Mouse (Mus musculus): ENCODE measurements around the gene Aebp1. TPM values are rescaled to one million over a fixed set of nuclear protein-coding genes. Genes with fewer than 3 reads are reported as not detected.
A peak's percentile ranks its signal among the peaks of the same experiment; 100 is the strongest.

Gene Aebp1
- polyA plus RNA-seq, 1 experiment = 22.9 TPM

DNA sequence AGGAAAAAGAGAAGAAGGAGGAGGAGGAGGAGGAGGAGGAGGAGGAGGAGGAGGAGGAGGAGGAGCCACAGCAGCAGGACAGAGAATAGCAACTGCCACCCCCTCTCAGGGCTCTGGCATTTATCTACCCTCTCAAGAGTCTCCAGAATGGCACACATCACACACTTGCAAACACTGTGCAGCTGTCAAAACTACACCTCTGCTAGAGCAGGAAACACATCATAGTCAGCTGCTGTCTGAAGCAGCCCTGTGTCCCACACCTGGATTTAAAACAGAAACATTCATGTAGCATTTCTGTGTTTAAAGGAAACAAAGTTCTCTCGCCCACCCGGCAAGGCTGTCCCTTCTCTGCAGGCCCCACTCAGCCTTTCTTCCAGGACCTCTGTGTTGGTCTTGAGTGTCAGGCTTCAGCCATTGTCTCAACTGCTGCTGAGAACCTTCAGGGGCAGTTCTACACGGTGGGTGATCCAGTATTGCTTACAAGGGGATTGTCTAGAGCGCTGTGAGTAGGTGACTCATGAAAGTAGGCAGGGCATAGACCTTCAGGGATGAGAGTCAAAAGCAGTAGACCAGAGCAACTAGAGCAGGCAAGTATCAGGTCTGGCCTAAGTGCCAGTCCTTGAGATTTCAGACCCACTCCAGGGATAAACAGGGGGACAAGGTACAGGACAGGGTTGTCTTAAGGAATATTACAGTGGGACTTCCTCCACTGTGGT is 10.6 kb upstream of the Aebp1 start:
- 37% methylated on average over 4 of the region's 4 CpGs for WGBS
- peak overlapping the region; percentile 100 for H3K27ac ChIP-seq (ENCODE audit: control insufficient read depth, insufficient read depth, low read length)

DNA sequence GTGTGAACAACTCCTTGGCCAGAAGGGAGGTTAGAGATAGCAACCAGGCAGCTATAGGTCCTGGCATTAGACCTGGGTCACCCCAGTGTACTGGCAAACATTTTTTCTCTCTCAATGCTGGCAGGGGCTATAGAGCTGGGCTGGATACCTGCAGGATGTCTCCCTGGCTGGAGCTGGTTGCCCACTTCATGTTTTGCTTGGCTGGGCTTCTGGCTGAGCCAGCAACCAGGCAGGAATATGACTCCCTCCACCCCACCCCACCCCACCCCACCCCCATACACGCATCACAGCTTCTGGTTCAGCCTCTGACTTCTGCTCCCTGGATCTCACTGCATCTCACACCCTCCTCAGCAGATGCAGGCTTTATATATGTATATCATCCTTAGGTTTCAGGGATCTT is 9.4 kb upstream of the Aebp1 start:
- DNase-seq = no peak
- no peaks in the 10 kb centered on the region for H3K27me3 ChIP-seq (ENCODE audit: control insufficient read depth, insufficient read depth, low read length)
- WGBS = 89% methylated on average over 1 of the region's 1 CpGs
- H3K36me3 ChIP-seq (ENCODE audit: control insufficient read depth, insufficient read depth, low read length) = no peaks in the 10 kb centered on the region
- H3K27ac ChIP-seq (ENCODE audit: control insufficient read depth, insufficient read depth, low read length) = peak overlapping the region; percentile 100
- H3K4me3 ChIP-seq (ENCODE audit: control insufficient read depth, insufficient read depth, low read length) = no peak overlapping the region
- TF ChIP-seq CTCF (IDR thresholded peaks at IDR 0.05; ENCODE audit: borderline replicate concordance, control insufficient read depth, extremely low read depth, insufficient read depth, low read length, poor library complexity) (no peak), POLR2A (IDR thresholded peaks at IDR 0.05; ENCODE audit: control insufficient read depth, extremely low read depth, insufficient read depth, low read length, poor library complexity) (no peak)
- peaks cover 37% of the 10 kb centered on the region for H3K4me1 ChIP-seq (replicated peaks; ENCODE audit: control insufficient read depth, insufficient read depth, low read length)

More for the DNA sequence above, 10.6 kb upstream of the Aebp1 start:
- Histone ChIP-seq H3K4me1 (replicated peaks; ENCODE audit: control insufficient read depth, insufficient read depth, low read length) (peaks cover 39% of the 10 kb centered on the region), H3K4me3 (ENCODE audit: control insufficient read depth, insufficient read depth, low read length) (no peak overlapping the region), H3K27me3 (ENCODE audit: control insufficient read depth, insufficient read depth, low read length) (no peaks in the 10 kb centered on the region), H3K36me3 (ENCODE audit: control insufficient read depth, insufficient read depth, low read length) (no peaks in the 10 kb centered on the region)
- peak; percentile 53 for DNase-seq
- TF ChIP-seq CTCF (IDR thresholded peaks at IDR 0.05; ENCODE audit: borderline replicate concordance, control insufficient read depth, extremely low read depth, insufficient read depth, low read length, poor library complexity) (no peak), POLR2A (IDR thresholded peaks at IDR 0.05; ENCODE audit: control insufficient read depth, extremely low read depth, insufficient read depth, low read length, poor library complexity) (no peak)

DNA sequence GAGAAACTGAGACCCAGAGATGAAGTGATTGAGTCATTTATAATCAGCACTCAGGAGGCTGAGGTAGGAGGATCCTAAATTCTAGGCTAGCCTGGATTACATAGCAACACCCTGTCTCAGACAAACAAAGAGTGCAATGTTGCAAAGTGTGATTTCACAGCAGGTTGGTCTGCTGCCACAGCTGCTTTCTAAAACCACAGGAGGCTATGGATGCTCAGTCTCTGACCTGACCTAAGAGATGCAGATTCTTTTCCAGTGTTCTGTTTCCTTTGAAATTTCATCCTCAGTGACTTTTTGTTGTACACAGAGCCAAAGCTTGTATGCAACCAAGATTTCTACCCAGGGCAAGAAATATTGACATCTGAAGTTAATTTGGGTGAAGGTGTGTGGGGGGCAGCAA is 6.3 kb upstream of the Aebp1 start:
- Histone ChIP-seq H3K4me3 (ENCODE audit: control insufficient read depth, insufficient read depth, low read length) (no peak overlapping the region), H3K27ac (ENCODE audit: control insufficient read depth, insufficient read depth, low read length) (no peak overlapping the region), H3K36me3 (ENCODE audit: control insufficient read depth, insufficient read depth, low read length) (no peaks in the 10 kb centered on the region), H3K27me3 (ENCODE audit: control insufficient read depth, insufficient read depth, low read length) (no peaks in the 10 kb centered on the region; the same call in 1 of the 2 replicates), H3K4me1 (replicated peaks; ENCODE audit: control insufficient read depth, insufficient read depth, low read length) (peaks cover 19% of the 10 kb centered on the region)
- DNase-seq = no peak
- TF ChIP-seq POLR2A (IDR thresholded peaks at IDR 0.05; ENCODE audit: control insufficient read depth, extremely low read depth, insufficient read depth, low read length, poor library complexity) (no peak), CTCF (IDR thresholded peaks at IDR 0.05; ENCODE audit: borderline replicate concordance, control insufficient read depth, extremely low read depth, insufficient read depth, low read length, poor library complexity) (no peak)

DNA sequence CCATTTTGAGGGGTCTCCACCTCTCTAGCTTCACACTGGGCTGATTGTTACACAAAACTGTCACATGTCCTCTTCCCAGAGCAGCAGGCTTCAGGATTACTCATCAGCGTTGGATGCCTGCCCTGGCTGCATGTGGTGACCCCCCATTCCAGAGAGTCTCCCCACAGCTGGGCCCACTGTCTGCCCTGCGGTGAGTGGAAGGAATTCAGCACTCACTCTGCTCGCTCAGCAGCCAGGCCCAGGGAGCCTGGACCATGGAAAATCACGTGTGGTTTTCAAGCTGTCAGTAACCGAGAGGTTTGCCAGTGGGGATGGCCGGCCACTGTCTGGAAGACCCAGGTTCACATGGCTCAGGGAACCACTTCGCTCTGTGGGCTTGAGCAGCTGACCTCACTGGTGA is 5.8 kb upstream of the Aebp1 start:
- Histone ChIP-seq H3K27ac (ENCODE audit: control insufficient read depth, insufficient read depth, low read length) (no peak overlapping the region), H3K27me3 (ENCODE audit: control insufficient read depth, insufficient read depth, low read length) (no peaks in the 10 kb centered on the region; the same call in 1 of the 2 replicates), H3K36me3 (ENCODE audit: control insufficient read depth, insufficient read depth, low read length) (no peaks in the 10 kb centered on the region), H3K4me3 (ENCODE audit: control insufficient read depth, insufficient read depth, low read length) (no peak overlapping the region), H3K4me1 (replicated peaks; ENCODE audit: control insufficient read depth, insufficient read depth, low read length) (peaks cover 15% of the 10 kb centered on the region)
- no peak for DNase-seq
- 82% methylated on average over 7 of the region's 7 CpGs for WGBS
- TF ChIP-seq POLR2A (IDR thresholded peaks at IDR 0.05; ENCODE audit: control insufficient read depth, extremely low read depth, insufficient read depth, low read length, poor library complexity) (no peak), CTCF (IDR thresholded peaks at IDR 0.05; ENCODE audit: borderline replicate concordance, control insufficient read depth, extremely low read depth, insufficient read depth, low read length, poor library complexity) (no peak)

DNA sequence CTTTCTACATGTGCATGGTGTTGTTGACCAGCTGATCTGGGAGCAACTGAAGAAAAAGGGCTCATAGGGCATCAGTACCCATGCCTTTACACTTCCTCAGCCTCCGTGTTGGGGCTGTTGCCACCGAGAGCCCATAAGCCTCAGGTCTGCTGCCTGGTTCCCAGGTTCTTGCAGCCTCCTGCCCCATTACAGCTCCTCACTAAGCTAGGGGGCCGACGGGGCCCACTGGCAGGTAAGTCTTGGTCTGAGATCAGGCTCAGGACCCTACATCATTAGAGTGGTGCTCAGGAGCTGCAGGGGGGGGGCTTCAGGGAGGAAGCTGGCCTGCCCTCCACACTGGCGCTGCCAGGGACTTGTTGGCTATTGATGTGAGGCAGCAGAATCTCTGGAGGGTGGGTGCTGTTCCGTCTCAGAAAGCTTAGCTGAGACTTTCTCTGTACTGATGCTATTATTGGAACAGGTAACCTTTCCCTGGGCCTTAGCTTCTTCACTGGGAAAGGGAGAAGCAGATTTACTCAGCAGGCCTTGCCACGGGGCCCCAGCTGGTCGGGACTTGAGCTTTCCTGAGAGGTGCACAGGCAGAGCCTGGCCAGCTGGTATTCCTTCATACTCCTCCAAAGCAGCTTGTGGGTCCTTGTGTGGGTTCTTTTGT is 5.1 kb upstream of the Aebp1 start:
- Histone ChIP-seq H3K36me3 (ENCODE audit: control insufficient read depth, insufficient read depth, low read length) (no peaks in the 10 kb centered on the region), H3K27me3 (ENCODE audit: control insufficient read depth, insufficient read depth, low read length) (peaks cover 6% of the 10 kb centered on the region), H3K4me3 (ENCODE audit: control insufficient read depth, insufficient read depth, low read length) (no peak overlapping the region), H3K27ac (ENCODE audit: control insufficient read depth, insufficient read depth, low read length) (no peak overlapping the region), H3K4me1 (replicated peaks; ENCODE audit: control insufficient read depth, insufficient read depth, low read length) (peaks cover 12% of the 10 kb centered on the region)
- 91% methylated on average over 8 of the region's 8 CpGs for WGBS
- no peak for DNase-seq
- TF ChIP-seq CTCF (IDR thresholded peaks at IDR 0.05; ENCODE audit: borderline replicate concordance, control insufficient read depth, extremely low read depth, insufficient read depth, low read length, poor library complexity) (no peak), POLR2A (IDR thresholded peaks at IDR 0.05; ENCODE audit: control insufficient read depth, extremely low read depth, insufficient read depth, low read length, poor library complexity) (no peak)

DNA sequence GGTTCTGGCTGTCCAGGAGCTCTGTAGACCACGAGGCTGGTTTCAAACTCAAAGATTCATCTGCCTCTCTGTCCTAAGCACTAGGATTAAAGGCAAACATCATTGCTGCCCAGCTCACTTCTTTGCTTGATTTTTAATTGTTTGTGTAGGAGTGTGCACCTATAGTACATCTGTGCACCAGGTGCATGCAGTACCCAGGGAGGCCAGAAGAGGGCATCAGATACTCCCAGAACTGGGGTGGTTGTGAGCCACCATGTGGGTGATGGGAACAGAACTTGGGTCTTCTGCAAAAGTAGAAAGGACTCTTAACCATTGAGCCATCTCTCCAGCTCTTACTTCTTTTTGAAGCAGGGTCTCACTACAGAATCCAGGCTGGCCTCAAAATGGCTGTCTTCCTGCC is 3.0 kb upstream of the Aebp1 start:
- H3K36me3 ChIP-seq (ENCODE audit: control insufficient read depth, insufficient read depth, low read length) = no peaks in the 10 kb centered on the region
- peaks cover 12% of the 10 kb centered on the region for H3K4me1 ChIP-seq (replicated peaks; ENCODE audit: control insufficient read depth, insufficient read depth, low read length)
- DNase-seq = no peak
- TF ChIP-seq CTCF (IDR thresholded peaks at IDR 0.05; ENCODE audit: borderline replicate concordance, control insufficient read depth, extremely low read depth, insufficient read depth, low read length, poor library complexity) = no peak
- TF ChIP-seq POLR2A (IDR thresholded peaks at IDR 0.05; ENCODE audit: control insufficient read depth, extremely low read depth, insufficient read depth, low read length, poor library complexity) = no peak
- H3K4me3 ChIP-seq (ENCODE audit: control insufficient read depth, insufficient read depth, low read length) = no peak overlapping the region
- H3K27me3 ChIP-seq (ENCODE audit: control insufficient read depth, insufficient read depth, low read length) = peaks cover 14% of the 10 kb centered on the region
- 79% methylated on average over 1 of the region's 1 CpGs for WGBS
- H3K27ac ChIP-seq (ENCODE audit: control insufficient read depth, insufficient read depth, low read length) = no peak overlapping the region
